Mouse (Mus musculus) CH12.LX (cell line): Measurements from ENCODE around the gene Akap12.

Experiments
- CHD2 ChIP-seq: IDR thresholded peaks from 2 replicates; pipeline ENCODE4 v1.6.1; 2011; ENCODE audit warnings: low read length, improper control_type of control experiment
- CTCF ChIP-seq, 2 experiments: IDR thresholded peaks in 1 of 2; conservative IDR thresholded peaks in 1 of 2; 2 replicates each; pipeline ENCODE4 v1.5.1; 2011 to 2012; ENCODE audit warnings: low read depth in 2 of 2, low read length in 2 of 2, improper control_type of control experiment in 1 of 2, inconsistent platforms in 1 of 2, mild to moderate bottlenecking in 1 of 2, moderate library complexity in 1 of 2
- E2F4 ChIP-seq: IDR thresholded peaks from 2 replicates; pipeline ENCODE4 v1.6.1; 2011; ENCODE audit warnings: low read depth, low read length, improper control_type of control experiment; ENCODE audit not compliant: insufficient replicate concordance
- ETS1 ChIP-seq: conservative IDR thresholded peaks from 2 replicates; pipeline ENCODE4 v1.6.1; 2012; ENCODE audit warnings: low read depth, mild to moderate bottlenecking, inconsistent platforms, low read length, improper control_type of control experiment, moderate library complexity
- HCFC1 ChIP-seq: IDR thresholded peaks from 2 replicates; pipeline ENCODE4 v1.6.1; 2012; ENCODE audit warnings: low read depth, mild to moderate bottlenecking, inconsistent platforms, low read length, improper control_type of control experiment
- MAFK ChIP-seq: IDR thresholded peaks from 2 replicates; pipeline ENCODE4 v1.6.1; 2011; ENCODE audit warnings: low read length, improper control_type of control experiment; ENCODE audit not compliant: insufficient replicate concordance
- MAX ChIP-seq: IDR thresholded peaks from 2 replicates; pipeline ENCODE4 v1.6.1; 2011; ENCODE audit warnings: low read length, improper control_type of control experiment
- MEF2A ChIP-seq: IDR thresholded peaks from 2 replicates; pipeline ENCODE4 v1.6.1; 2014; ENCODE audit warnings: low read depth, mild to moderate bottlenecking, inconsistent platforms, low read length, improper control_type of control experiment, borderline replicate concordance
- MYC ChIP-seq: IDR thresholded peaks from 2 replicates; pipeline ENCODE4 v1.6.1; 2011; ENCODE audit warnings: low read depth, mild to moderate bottlenecking, improper control_type of control experiment, low read length
- NRF1 ChIP-seq: IDR thresholded peaks from 2 replicates; pipeline ENCODE4 v1.6.1; 2014; ENCODE audit warnings: low read depth, mild to moderate bottlenecking, inconsistent platforms, low read length, improper control_type of control experiment, moderate library complexity
- POLR2A ChIP-seq: IDR thresholded peaks from 2 replicates; pipeline ENCODE4 v1.6.1; 2011; ENCODE audit warnings: low read depth, mild to moderate bottlenecking, improper control_type of control experiment, low read length
- SIN3A ChIP-seq: IDR thresholded peaks from 2 replicates; pipeline ENCODE4 v1.6.1; 2012; ENCODE audit warnings: low read length, improper control_type of control experiment, inconsistent platforms
- USF1 ChIP-seq: IDR thresholded peaks from 2 replicates; pipeline ENCODE4 v1.6.1; 2014; ENCODE audit warnings: low read depth, mild to moderate bottlenecking, inconsistent platforms, low read length, improper control_type of control experiment
- USF2 ChIP-seq: conservative IDR thresholded peaks from 2 replicates; pipeline ENCODE4 v1.6.1; 2011; ENCODE audit warnings: low read depth, low read length, improper control_type of control experiment

DNA sequence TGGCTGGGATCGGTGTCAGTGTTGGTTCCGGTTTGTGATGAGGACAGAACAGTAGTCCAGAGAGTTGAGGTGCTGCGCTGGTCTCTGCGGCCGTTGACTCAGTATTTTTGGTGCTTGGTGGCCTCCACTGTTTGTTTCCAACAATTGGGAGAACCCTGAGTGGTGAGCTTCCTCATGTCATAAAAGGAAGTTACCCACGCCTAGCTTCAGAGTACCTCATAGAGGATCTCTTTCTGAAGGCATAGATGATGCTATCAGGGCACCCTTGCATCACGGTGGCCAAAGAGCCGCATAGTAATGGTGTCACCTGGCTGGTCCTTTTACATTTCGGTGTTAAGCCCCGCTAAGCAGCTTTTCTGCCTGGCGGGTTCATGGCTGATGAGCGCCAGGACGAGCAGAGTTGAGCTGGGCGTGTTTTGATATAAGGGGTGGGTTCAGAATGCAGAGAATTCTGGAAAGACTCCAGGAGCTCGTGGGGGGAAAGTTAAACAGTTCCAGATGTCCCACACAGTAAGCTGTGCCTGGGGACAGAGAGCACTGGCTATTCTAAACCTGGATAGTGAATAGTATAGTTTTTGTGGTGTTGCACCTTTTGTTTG is 72.8 kb downstream of the Akap12 start:
- TF ChIP-seq POLR2A (no peak), CTCF (conservative IDR thresholded peaks at IDR 0.05 in 1 of 2, IDR thresholded peaks at IDR 0.05 in 1 of 2; ENCODE audit: low read depth in 2 of 2, low read length in 2 of 2) (no peak), MYC (no peak), HCFC1 (no peak), USF2 (no peak), USF1 (no peak), MAFK (no peak), CHD2 (no peak), E2F4 (no peak), NRF1 (no peak), SIN3A (no peak), MEF2A (no peak), ETS1 (no peak), MAX (no peak)
